9 mouse cellular contexts compared by ENCODE assay signal in genomic region chr1:106602941-106603340, GRCm38 (mm10).
A peak's percentile ranks its signal among the peaks of the same experiment; 100 is the strongest.
DNase-seq lines count a peak whose midpoint lies in the region; ATAC-seq and TF ChIP-seq lines count a peak whose summit lies in the region.
"Had no signal": no experiment of that assay in that cellular context is flagged by ENCODE, and none has a peak within 500 bp of the region (broad histone marks: within the 10 kb centered on the region; RNA-seq: fewer than 3 reads in every experiment).

No protein-coding gene starts in this region.

- intact Hi-C loops in heart, adult 2 months (cut with DNase I) = no loop called here

- 4% methylated on average over 6 of the region's 6 CpGs for WGBS in heart, embryonic 14.5 days
- WGBS in heart, adult 2 months = 34% methylated on average over 6 of the region's 6 CpGs
- WGBS in heart, embryonic 16.5 days = 12% methylated on average over 6 of the region's 6 CpGs
- WGBS in midbrain, postnatal 0 days = 28% methylated on average over 6 of the region's 6 CpGs

- H3K27me3 ChIP-seq in heart, embryonic 14.5 days (ENCODE audit: control insufficient read depth, insufficient read depth, low read length) = no peaks in the 10 kb centered on the region
- H3K27me3 ChIP-seq in heart, adult 2 months (ENCODE audit: control insufficient read depth, insufficient read depth, low read length) = no peaks in the 10 kb centered on the region; the same call in 1 of the 2 replicates
- no peaks in the 10 kb centered on the region for H3K27me3 ChIP-seq in heart, embryonic 16.5 days (ENCODE audit: control insufficient read depth, insufficient read depth, low read length)
- no peaks in the 10 kb centered on the region for H3K27me3 ChIP-seq in midbrain, postnatal 0 days (ENCODE audit: insufficient read depth, low read length)

- no peak for TF ChIP-seq EP300 in heart, adult 2 months (IDR thresholded peaks at IDR 0.05; ENCODE audit: insufficient read depth, low read depth, low read length)

- no peaks in the 10 kb centered on the region for H3K36me3 ChIP-seq in heart, embryonic 14.5 days (ENCODE audit: control insufficient read depth, insufficient read depth, low read length)
- no peaks in the 10 kb centered on the region for H3K36me3 ChIP-seq in heart, adult 2 months (ENCODE audit: control insufficient read depth, insufficient read depth, low read length)
- H3K36me3 ChIP-seq in heart, embryonic 16.5 days (ENCODE audit: control insufficient read depth, insufficient read depth) = no peaks in the 10 kb centered on the region
- H3K36me3 ChIP-seq in midbrain, postnatal 0 days (ENCODE audit: insufficient read depth, low read length) = no peaks in the 10 kb centered on the region

- H3K4me1 ChIP-seq in heart, embryonic 14.5 days (ENCODE audit: control insufficient read depth in 2 of 2, insufficient read depth in 2 of 2, low read length in 2 of 2) = peaks cover 10 to 19% of the 10 kb centered on the region in 2 experiments
- H3K4me1 ChIP-seq in heart, adult 2 months (ENCODE audit: control insufficient read depth, insufficient read depth, low read length) = peaks cover 6% of the 10 kb centered on the region
- peaks cover 18% of the 10 kb centered on the region for H3K4me1 ChIP-seq in heart, embryonic 16.5 days (ENCODE audit: control insufficient read depth, insufficient read depth, low read length)
- H3K4me1 ChIP-seq in midbrain, postnatal 0 days (ENCODE audit: insufficient read depth, low read length) = no peaks in the 10 kb centered on the region

- no peak for TF ChIP-seq POLR2A in heart, adult 2 months (IDR thresholded peaks at IDR 0.05; ENCODE audit: insufficient read depth, low read depth, low read length)

- no peaks in the 10 kb centered on the region for H3K79me2 ChIP-seq in heart, adult 2 months (replicated peaks; ENCODE audit: control insufficient read depth, insufficient read depth, low read length)

- ATAC-seq in heart, embryonic 14.5 days (ENCODE audit: insufficient number of reproducible peaks, insufficient read depth, low FRiP score, low read depth) = no peak
- peak; percentile 43; the same call in 1 of the 2 replicates for ATAC-seq in heart, embryonic 16.5 days (replicated peaks; ENCODE audit: extremely low read depth, insufficient read depth, low FRiP score)
- peak; percentile 86 for ATAC-seq in midbrain, postnatal 0 days (ENCODE audit: low FRiP score)

- peak overlapping the region; percentile 43 to 67 for H3K27ac ChIP-seq in heart, embryonic 14.5 days (replicated peaks in 1 of 2; ENCODE audit: control insufficient read depth in 1 of 2, insufficient read depth in 1 of 2, low read depth in 2 of 2, low read length in 2 of 2)
- H3K27ac ChIP-seq in heart, adult 2 months = no peak overlapping the region
- peak overlapping the region; percentile 59 for H3K27ac ChIP-seq in heart, embryonic 16.5 days (ENCODE audit: low read length)
- H3K27ac ChIP-seq in midbrain, postnatal 0 days (ENCODE audit: low read depth, low read length) = peak overlapping the region; percentile 47
- H3K27ac ChIP-seq: macrophage had no signal

- H3K9ac ChIP-seq in heart, embryonic 14.5 days (ENCODE audit: low read length) = peak overlapping the region; percentile 12; the same call in 1 of the 2 replicates
- no peak overlapping the region for H3K9ac ChIP-seq in heart, adult 2 months (ENCODE audit: low read depth, low read length)
- H3K9ac ChIP-seq in heart, embryonic 16.5 days (ENCODE audit: low read length) = no peak overlapping the region; the same call in 1 of the 2 replicates
- H3K9ac ChIP-seq in midbrain, postnatal 0 days (replicated peaks; ENCODE audit: low read length, poor library complexity, severe bottlenecking) = no peak overlapping the region

- DNase-seq in heart, adult 2 months = no peak
- DNase-seq in right cerebral cortex, postnatal 4 days = peak; percentile 52
- no peak for DNase-seq in right cerebral cortex, adult 18-20 months
- DNase-seq in midbrain, postnatal 0 days (ENCODE audit: low spot score) = peak; percentile 86
- DNase-seq in urinary bladder, postnatal 36 days (ENCODE audit: low spot score in 2 of 2) = no peak
- DNase-seq in right cerebral cortex, postnatal 25 days = no peak

- no peak overlapping the region for H3K4me3 ChIP-seq in heart, embryonic 14.5 days (ENCODE audit: control insufficient read depth in 1 of 2, insufficient read depth in 1 of 2, low read depth in 1 of 2, low read length in 2 of 2)
- no peak overlapping the region for H3K4me3 ChIP-seq in heart, adult 2 months
- H3K4me3 ChIP-seq in heart, embryonic 16.5 days (ENCODE audit: low read length) = no peak overlapping the region
- H3K4me3 ChIP-seq in midbrain, postnatal 0 days (ENCODE audit: low read depth, low read length) = no peak overlapping the region

- H3K4me2 ChIP-seq in heart, embryonic 14.5 days (ENCODE audit: low read length) = peak overlapping the region; percentile 46
- peak overlapping the region; percentile 26 for H3K4me2 ChIP-seq in heart, embryonic 16.5 days (ENCODE audit: low read depth, low read length)
- H3K4me2 ChIP-seq in midbrain, postnatal 0 days (ENCODE audit: low read depth, low read length, poor library complexity, severe bottlenecking) = no peak overlapping the region

- no peak for TF ChIP-seq CTCF in heart, adult 2 months (IDR thresholded peaks at IDR 0.05)
- no peak for TF ChIP-seq CTCF in midbrain, postnatal 0 days (IDR thresholded peaks at IDR 0.05)

- no peaks in the 10 kb centered on the region for H3K9me3 ChIP-seq in heart, embryonic 14.5 days (ENCODE audit: control insufficient read depth, low read length)
- no peaks in the 10 kb centered on the region for H3K9me3 ChIP-seq in heart, embryonic 16.5 days (replicated peaks; ENCODE audit: control insufficient read depth, low read length)
- H3K9me3 ChIP-seq in midbrain, postnatal 0 days (ENCODE audit: low read length) = no peaks in the 10 kb centered on the region

Comparison
In these comparisons a context has a peak if more than half of its experiments do, and no peak if none do; other contexts are left out.
1. DNase-seq: peak in right cerebral cortex, postnatal 4 days (single experiment) and midbrain, postnatal 0 days (single experiment); none in heart, adult 2 months (0 of 2), right cerebral cortex, adult 18-20 months (single experiment), urinary bladder, postnatal 36 days (0 of 2) and right cerebral cortex, postnatal 25 days (single experiment).